Mouse (Mus musculus) lung, postnatal 25 days (tissue): Measurements from ENCODE around the gene Ncs1.

Source experiments
- DNase-seq: peaks from one replicate; pipeline ENCODE4 v3.0.0; 2022; ENCODE audit warnings: low spot score

Ncs1 gene

GRCm38 (mm10) chr2:31245051-31245450 lies 572 bp upstream of the Ncs1 start:
- no peak for DNase-seq

DNA sequence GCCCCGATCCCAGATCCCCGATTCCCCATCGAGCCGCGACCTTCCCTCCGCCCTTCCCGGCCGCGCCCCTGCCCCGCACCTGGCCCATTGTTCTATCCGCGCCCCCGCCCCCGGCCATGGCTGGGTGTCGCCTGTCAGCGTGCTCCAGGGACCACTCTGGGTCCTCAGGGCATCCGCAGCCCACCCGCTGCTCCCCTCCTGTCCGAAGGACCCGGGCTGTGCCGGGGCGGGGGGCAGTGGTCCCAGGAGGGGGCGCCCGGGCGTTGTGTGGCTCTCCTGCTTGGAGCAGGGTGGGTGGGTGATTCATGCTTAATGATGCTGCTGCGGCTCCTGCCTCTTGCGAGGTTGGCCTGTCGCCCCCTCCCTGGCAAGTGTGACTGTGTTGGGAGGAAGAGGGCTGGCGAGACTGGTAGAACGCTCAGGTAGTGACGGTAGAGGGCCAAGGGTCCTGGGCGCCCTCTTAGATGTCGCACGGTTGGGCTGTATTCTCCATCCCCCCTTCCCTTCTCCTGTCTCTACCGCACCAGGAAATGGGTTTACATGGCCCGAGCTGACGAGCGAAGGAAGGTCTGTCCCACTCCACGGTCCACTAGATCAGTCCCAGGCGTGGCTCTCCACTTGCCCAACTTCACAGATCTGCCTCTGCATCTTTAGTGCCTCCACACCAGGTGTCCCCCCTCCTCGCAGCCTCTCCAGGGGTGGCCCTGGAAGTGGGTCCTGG lies 788 bp downstream of the Ncs1 start:
- DNase-seq: no peak

DNA sequence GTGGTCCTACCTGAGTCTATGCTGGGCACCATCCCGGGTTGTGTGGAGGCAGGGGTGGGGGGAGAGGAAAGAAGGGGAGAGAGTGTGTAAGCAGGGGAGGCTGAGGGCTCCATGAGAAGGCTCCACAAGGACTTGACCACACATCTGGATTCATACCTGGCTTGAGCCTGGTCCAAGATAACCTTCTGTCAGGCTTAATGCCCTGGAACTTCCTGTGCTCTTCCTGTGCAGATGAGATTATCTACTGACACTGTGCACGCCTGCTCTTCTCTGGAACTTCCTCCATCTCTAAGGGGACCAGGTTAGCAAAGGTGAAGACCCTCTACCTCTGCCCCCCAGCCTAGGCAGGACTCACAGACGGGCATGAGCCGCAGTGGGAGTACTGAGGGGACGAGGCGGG lies 3.2 kb downstream of the Ncs1 start:
- no peak for DNase-seq

- DNase-seq: no peak
Observed at GRCm38 (mm10) chr2:31252167-31252566, 6.5 kb downstream of the Ncs1 start.

DNA sequence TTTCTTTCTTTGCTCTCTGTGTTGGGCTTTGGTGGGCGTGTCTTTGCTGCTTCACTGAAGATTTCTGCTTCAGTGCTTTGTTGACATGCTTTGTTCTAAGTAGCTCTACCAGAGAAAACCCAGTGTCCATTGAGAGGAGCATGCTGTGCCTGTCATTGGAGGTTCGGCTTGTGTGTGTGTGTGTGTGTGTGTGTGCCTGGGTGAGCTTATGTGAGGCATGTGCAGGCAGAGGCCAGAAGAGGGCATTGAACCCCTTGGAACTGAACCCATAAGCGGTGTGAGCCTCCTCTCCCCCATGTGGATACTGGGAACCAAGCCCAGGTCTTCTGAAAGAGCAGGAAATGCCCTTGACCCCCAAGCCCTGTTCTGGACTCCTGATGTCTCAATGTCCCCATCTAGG lies 7.8 kb downstream of the Ncs1 start:
- no peak for DNase-seq

GRCm38 (mm10) chr2:31254806-31255205 lies 9.2 kb downstream of the Ncs1 start:
- no peak for DNase-seq

DNA sequence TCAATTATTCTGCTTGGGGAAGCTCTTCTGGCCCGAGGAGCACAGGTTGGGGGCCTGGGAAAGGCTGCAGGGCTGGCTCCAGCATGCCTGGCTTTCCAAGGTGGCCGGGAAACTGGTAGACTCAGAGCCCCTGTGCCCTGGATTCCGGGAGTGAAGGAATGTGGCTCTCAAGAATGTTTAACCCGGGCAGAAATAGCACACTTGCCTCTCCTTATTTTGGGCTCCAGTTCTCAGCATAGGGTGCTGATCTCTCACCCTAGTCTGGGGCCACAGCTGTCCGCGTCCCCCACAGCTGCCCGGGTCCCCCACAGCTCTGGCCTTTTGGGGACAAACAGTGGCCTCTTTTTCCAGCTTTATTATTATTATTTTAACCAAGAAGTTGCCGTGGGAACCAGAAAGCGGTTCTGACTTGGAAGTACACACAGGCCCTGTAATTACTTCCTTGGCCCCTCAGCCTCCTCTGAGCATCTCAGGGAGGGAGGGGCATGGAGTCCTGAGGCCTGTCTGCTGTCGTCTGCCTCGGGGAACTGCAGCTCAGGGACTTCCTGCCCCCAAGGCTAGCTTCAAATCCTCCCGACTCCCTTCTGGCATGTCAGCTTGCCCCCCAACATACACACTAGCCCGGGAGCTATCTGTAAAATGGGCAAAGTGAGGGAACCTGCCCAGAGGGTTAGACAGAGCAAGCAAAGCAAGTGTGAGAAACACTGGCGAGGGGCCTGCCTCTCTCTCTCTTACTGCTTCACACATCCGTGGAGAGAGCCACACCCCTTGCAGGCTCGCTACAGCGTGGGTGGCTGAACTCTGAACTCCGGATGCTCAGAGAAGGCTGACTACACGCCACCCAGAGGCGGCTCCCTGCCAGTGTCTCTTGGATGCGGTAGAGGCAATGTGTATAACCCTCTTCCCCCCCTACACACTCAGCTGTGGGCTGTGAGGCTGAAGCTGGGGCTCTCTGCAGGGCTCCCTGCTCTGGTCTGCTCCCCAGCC lies 10.6 kb downstream of the Ncs1 start:
- DNase-seq: peak; percentile 75

GRCm38 (mm10) chr2:31257096-31257495 lies 11.5 kb downstream of the Ncs1 start:
- no peak for DNase-seq

DNA sequence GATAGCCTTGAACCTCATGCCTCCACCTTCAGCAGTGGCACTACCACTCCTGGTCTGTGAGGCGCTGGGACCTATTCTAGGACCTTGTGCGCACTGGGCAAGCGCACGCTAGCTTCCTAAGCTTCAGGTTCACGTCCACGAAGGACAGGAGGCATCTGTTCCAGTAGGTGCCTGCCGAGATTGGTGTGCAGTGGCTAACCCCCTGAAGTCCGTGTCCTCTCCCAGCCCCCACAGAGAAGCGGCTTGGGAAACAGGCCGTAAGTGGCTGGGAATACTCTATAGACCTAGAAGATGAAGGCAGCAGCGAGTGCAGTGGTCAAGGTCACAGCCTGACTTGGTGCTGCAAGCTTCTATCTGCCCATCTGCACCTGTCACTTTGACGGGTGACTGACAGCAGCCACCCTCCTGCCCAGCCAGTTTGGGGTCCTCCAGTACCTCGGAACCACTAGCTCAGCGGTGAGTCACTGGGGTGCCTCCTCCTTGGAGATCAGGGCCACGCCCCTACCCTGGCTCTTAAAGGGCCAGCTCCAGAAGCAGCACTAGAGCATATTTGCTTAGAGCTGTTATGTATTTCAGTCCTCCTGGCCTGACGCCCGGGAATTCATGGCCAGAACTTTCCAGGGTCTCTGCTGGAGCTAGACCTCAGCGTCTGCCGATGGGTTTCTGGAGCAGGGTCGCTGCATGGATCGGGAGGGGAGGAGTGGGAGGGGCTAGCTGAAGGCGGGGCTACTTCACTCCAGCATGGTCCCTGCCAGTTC lies 13.2 kb downstream of the Ncs1 start:
- DNase-seq: peak; percentile 56

DNA sequence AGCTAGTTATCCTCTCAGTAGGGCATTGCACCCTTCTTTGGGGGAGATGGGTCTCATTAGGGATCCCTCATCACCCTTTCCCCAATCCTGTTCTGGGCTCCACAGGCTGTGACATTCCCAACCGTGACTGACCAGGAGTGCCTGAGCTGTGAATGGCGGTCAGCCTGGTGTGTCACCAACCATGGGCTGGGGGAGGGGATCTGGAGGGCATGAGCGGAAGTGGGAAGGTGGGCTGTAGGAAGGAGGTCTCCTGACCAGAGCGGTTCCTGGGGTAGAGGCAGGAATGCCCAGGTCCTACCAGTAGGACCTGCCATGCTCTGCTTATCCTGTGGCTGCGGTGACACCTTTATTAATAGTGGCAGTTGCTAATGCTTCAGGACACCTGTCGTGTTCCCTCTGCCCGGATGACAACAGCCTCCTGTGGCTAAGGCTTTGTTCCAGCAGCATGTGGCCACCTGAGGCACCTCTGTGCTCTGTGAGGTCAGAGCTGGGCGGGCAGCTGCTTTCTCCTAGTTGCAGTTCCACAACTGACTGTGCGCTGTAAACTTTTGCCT lies 13.8 kb downstream of the Ncs1 start:
- DNase-seq: no peak

GRCm38 (mm10) chr2:31260549-31260948 lies 14.9 kb downstream of the Ncs1 start:
- DNase-seq: no peak

DNA sequence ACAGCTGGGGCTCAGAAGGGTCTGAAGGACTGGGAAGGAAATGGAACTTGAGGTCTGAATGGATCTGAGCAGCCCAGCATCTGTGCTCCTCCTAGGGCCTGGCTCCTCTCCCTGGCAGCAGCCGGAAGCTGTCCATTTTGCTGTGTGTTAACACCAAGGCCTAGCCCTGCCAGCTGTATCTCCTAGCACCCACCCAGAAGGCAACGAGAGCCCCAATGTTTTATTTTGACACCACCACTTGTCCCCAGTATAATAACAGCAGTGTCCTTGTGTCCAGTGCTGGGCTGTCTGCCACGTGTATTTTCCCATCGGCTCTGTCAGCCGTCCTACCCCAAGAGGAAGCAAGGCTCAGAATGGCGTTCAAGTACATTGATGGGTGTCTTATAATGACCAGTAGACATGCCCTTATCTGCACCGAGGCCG lies 17.4 kb downstream of the Ncs1 start:
- DNase-seq: no peak

DNA sequence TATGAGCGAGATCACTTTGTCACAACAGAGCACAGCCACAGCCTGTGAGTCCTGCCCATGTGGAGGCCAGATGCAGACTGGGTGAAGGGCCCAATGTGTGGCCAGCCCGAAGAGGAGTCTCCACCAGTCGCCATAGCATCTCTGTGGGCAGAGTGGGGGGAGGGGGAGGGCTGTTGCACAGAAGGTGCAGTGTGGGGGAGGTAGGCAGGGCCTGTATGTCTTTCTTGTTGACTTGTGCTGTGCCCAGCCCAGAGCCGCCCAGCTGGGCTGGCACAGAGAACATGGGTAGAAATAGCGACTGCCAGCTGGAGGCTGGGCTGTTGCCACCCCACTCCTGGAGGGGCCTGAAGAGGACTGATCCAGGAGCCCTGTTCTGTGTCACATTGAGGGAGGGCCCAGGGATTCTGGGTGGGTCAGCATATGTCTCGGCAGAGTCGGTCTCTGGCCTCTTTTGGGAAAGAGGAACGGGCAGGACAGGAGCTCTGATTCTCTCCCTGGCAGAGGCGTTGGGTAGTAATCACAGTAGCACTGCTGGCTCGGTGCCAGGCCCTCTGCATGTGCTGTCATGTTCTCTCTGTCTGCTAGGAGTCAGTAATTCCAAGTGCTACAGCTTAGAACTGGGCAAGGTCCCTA lies 18.2 kb downstream of the Ncs1 start:
- DNase-seq: no peak

DNA sequence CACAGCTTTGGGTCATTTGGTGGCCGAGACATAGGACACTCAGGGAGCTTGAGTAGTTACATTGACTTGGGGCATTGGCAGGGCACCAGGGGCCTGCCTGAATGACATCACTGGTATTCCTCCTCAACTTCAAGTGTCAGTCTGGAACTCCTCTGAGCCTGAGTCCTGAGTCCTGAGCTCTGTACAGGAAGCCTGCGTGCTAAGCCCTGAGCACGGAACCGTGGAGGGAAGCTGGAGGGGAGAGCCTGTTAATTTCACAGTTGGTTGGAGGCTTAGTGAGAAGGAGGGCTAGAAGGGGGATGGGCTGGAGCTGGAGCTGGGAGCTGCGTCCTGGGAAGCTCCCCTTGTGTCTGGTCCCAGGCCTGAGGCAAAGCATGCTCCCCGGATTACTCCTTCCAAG lies 21.8 kb downstream of the Ncs1 start:
- DNase-seq: no peak

DNA sequence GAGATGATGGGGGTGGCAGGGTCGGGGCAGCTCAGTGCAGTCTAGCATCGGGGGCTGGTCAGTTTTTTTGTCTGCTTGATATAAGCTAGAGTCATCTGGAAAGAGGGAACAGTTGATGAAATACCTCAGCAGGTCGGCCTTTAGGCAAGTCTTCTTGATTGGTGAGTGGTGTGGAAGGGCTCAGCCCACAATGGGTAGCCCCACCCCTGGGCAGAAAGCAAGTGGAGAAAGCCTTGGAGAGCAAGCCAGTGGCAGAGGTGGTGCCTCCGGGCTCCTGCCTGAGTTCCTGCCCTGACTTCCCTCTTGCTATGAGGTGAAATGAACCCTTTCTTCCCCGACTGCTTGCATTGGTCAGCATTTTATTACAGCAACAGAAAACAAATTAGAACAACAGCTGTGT lies 23.0 kb downstream of the Ncs1 start:
- no peak for DNase-seq

DNA sequence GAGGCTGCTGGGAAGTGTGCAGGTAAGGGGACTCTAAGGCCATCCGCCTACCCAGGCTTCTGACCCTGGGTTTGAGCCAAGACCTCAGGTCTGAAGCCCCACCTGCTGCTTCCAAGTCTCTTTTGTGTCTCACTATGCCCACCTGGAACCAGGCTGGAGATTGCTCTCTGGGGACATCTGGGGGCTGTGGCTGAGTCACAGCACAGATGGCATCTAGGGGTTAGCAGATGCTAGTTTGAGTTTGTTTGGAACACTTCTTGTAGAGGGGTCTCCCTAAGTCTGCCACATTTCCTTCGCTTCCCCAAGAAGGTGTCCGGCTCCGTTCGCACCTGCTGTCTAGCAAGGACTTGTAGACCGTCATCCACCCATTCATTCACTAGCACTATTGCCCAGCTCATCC lies 23.6 kb downstream of the Ncs1 start:
- no peak for DNase-seq

GRCm38 (mm10) chr2:31269847-31270246 lies 24.2 kb downstream of the Ncs1 start:
- DNase-seq: no peak

- DNase-seq: no peak
Observed at GRCm38 (mm10) chr2:31270470-31270869, 24.8 kb downstream of the Ncs1 start.

- no peak for DNase-seq
Observed at GRCm38 (mm10) chr2:31271071-31271470, 25.4 kb downstream of the Ncs1 start.

- DNase-seq: no peak
Observed at GRCm38 (mm10) chr2:31274993-31275392, 29.4 kb downstream of the Ncs1 start.

- no peak for DNase-seq
Observed at GRCm38 (mm10) chr2:31277810-31278209, 32.2 kb downstream of the Ncs1 start.

DNA sequence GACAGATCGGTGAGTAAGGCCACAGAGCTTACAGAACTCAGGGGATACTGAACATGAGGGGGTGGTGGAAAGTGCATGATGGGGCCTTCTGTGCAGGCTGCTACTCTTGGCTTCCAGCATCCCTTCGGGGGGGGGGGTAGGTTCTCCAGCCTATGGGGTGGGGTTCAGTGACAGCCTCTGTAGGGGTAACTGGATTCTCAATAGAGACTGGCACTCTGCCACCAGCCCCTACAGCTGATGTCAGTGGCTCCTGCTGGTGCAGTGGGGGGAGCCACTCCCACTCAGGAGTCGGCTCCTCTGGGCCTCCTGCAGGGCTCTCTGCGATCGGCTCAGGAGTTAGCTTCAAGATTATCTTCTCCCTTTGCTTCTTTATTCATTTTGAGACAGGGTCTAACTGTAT lies 32.9 kb downstream of the Ncs1 start:
- no peak for DNase-seq
